Mouse (Mus musculus): ENCODE results near the gene Rnf135. TPM values are rescaled to one million over a fixed set of nuclear protein-coding genes. Genes with fewer than 3 reads are reported as not detected.
"Not testable (repeated sequence)": the region's sequence is repeated elsewhere in the genome, so short reads cannot be mapped to it uniquely, and the experiment has no call there.

Rnf135 gene
- polyA plus RNA-seq, 1 experiment = 7.6 TPM

DNA sequence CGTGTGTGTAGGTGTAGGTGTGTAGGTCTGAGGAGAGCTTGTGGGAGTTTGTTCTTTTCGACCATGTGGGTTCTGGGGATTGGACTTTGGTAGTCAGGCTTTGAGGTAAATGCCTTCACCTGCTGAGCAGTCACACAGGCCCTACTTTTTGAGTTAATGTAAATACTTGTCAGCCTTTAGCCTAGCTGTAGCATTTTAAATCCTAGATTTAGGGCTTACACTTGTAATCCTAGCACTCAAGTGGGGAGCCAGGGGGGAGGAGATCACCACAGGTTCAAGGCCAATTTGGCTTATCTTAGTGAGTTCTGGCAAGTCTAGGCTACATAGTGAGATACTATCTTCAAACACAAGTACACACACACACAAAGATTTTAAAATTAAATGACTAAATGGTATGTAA, 28.6 kb downstream of the Rnf135 start:
- peaks cover 16% of the 10 kb centered on the region for H3K4me1 ChIP-seq (ENCODE audit: control insufficient read depth, insufficient read depth, low read length)
- no peaks in the 10 kb centered on the region for H3K36me3 ChIP-seq (ENCODE audit: control insufficient read depth, insufficient read depth, low read length)
- H3K27ac ChIP-seq (ENCODE audit: insufficient read depth, low read depth, low read length) = no peak overlapping the region
- WGBS = 63% methylated on average over 2 of the region's 2 CpGs
- H3K27me3 ChIP-seq (replicated peaks; ENCODE audit: control insufficient read depth, insufficient read depth, low read length) = no peaks in the 10 kb centered on the region
- H3K4me3 ChIP-seq (ENCODE audit: insufficient read depth, low read depth, low read length) = no peak overlapping the region
- no peak for TF ChIP-seq CTCF (conservative IDR thresholded peaks at IDR 0.05; ENCODE audit: insufficient read depth, insufficient read length, low read depth, low read length)
- DNase-seq = no peak

GRCm38 (mm10) chr11:80215291-80215690, 31.6 kb downstream of the Rnf135 start:
- no peak overlapping the region for H3K4me3 ChIP-seq (ENCODE audit: insufficient read depth, low read depth, low read length)
- WGBS = 54% methylated on average over 3 of the region's 3 CpGs
- H3K27me3 ChIP-seq (replicated peaks; ENCODE audit: control insufficient read depth, insufficient read depth, low read length) = no peaks in the 10 kb centered on the region
- TF ChIP-seq CTCF (conservative IDR thresholded peaks at IDR 0.05; ENCODE audit: insufficient read depth, insufficient read length, low read depth, low read length) (no peak), POLR2A (IDR thresholded peaks at IDR 0.05; ENCODE audit: low read depth, low read length) (no peak)
- peak; percentile 58 for DNase-seq
- no peaks in the 10 kb centered on the region for H3K36me3 ChIP-seq (ENCODE audit: control insufficient read depth, insufficient read depth, low read length)
- H3K27ac ChIP-seq (ENCODE audit: insufficient read depth, low read depth, low read length) = peak overlapping the region; percentile 81
- peaks cover 21% of the 10 kb centered on the region for H3K4me1 ChIP-seq (ENCODE audit: control insufficient read depth, insufficient read depth, low read length)

- Histone ChIP-seq H3K27ac (ENCODE audit: insufficient read depth, low read depth, low read length) (no peak overlapping the region), H3K4me3 (ENCODE audit: insufficient read depth, low read depth, low read length) (no peak overlapping the region), H3K4me1 (ENCODE audit: control insufficient read depth, insufficient read depth, low read length) (peaks cover 13% of the 10 kb centered on the region; the same call in 1 of the 2 replicates), H3K27me3 (replicated peaks; ENCODE audit: control insufficient read depth, insufficient read depth, low read length) (no peaks in the 10 kb centered on the region), H3K36me3 (ENCODE audit: control insufficient read depth, insufficient read depth, low read length) (no peaks in the 10 kb centered on the region; the same call in 1 of the 2 replicates)
- TF ChIP-seq POLR2A (IDR thresholded peaks at IDR 0.05; ENCODE audit: low read depth, low read length) (no peak), CTCF (conservative IDR thresholded peaks at IDR 0.05; ENCODE audit: insufficient read depth, insufficient read length, low read depth, low read length) (no peak)
- DNase-seq = peak; percentile 10
- WGBS = 44% methylated on average over 11 of the region's 11 CpGs
These were observed 35.1 kb downstream of the Rnf135 start for GRCm38 (mm10) chr11:80218657-80219293.

GRCm38 (mm10) chr11:80230066-80230465, 46.4 kb downstream of the Rnf135 start:
- not testable (repeated sequence) for DNase-seq; H3K4me1 ChIP-seq (ENCODE audit: control insufficient read depth, insufficient read depth, low read length); H3K27ac ChIP-seq (ENCODE audit: insufficient read depth, low read depth, low read length); H3K27me3 ChIP-seq (replicated peaks; ENCODE audit: control insufficient read depth, insufficient read depth, low read length); H3K4me3 ChIP-seq (ENCODE audit: insufficient read depth, low read depth, low read length); H3K36me3 ChIP-seq (ENCODE audit: control insufficient read depth, insufficient read depth, low read length)
- WGBS = 91% methylated on average over 4 of the region's 5 CpGs

- TF ChIP-seq POLR2A (IDR thresholded peaks at IDR 0.05; ENCODE audit: low read depth, low read length) = no peak
- no peak for TF ChIP-seq CTCF (conservative IDR thresholded peaks at IDR 0.05; ENCODE audit: insufficient read depth, insufficient read length, low read depth, low read length)
- H3K36me3 ChIP-seq (ENCODE audit: control insufficient read depth, insufficient read depth, low read length) = peaks cover 7% of the 10 kb centered on the region
- no peak for DNase-seq
- no peaks in the 10 kb centered on the region for H3K4me1 ChIP-seq (ENCODE audit: control insufficient read depth, insufficient read depth, low read length)
- no peak overlapping the region for H3K4me3 ChIP-seq (ENCODE audit: insufficient read depth, low read depth, low read length)
- no peaks in the 10 kb centered on the region for H3K27me3 ChIP-seq (replicated peaks; ENCODE audit: control insufficient read depth, insufficient read depth, low read length)
- no peak overlapping the region for H3K27ac ChIP-seq (ENCODE audit: insufficient read depth, low read depth, low read length)
- WGBS = 76% methylated on average over 3 of the region's 3 CpGs
These were observed 53.6 kb downstream of the Rnf135 start for GRCm38 (mm10) chr11:80237278-80237677.

DNA sequence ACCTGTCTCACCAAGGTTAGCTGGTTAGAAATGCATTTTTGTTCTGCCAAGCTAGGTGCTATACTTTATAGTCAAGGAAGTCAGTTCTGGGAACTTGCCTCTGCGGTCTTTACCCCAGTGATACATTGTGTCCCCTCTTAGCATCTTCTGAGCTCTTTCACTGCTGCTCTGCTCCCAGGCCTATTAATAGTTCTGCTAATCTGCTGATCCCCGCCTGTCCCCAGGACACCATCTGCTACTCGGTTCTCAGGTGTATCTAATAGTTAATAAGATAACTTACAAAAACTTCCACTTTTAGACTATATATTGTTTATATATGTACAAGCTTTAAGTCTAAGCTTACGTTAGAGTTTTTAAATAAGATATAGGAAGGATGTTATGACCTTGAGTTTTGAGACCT, 54.7 kb downstream of the Rnf135 start:
- 90% methylated on average over 4 of the region's 4 CpGs for WGBS
- Histone ChIP-seq H3K27ac (ENCODE audit: insufficient read depth, low read depth, low read length) (no peak overlapping the region), H3K4me1 (ENCODE audit: control insufficient read depth, insufficient read depth, low read length) (no peaks in the 10 kb centered on the region), H3K36me3 (ENCODE audit: control insufficient read depth, insufficient read depth, low read length) (peaks cover 13% of the 10 kb centered on the region), H3K27me3 (replicated peaks; ENCODE audit: control insufficient read depth, insufficient read depth, low read length) (no peaks in the 10 kb centered on the region), H3K4me3 (ENCODE audit: insufficient read depth, low read depth, low read length) (no peak overlapping the region)
- TF ChIP-seq CTCF (conservative IDR thresholded peaks at IDR 0.05; ENCODE audit: insufficient read depth, insufficient read length, low read depth, low read length) (no peak), POLR2A (IDR thresholded peaks at IDR 0.05; ENCODE audit: low read depth, low read length) (no peak)
- no peak for DNase-seq

DNA sequence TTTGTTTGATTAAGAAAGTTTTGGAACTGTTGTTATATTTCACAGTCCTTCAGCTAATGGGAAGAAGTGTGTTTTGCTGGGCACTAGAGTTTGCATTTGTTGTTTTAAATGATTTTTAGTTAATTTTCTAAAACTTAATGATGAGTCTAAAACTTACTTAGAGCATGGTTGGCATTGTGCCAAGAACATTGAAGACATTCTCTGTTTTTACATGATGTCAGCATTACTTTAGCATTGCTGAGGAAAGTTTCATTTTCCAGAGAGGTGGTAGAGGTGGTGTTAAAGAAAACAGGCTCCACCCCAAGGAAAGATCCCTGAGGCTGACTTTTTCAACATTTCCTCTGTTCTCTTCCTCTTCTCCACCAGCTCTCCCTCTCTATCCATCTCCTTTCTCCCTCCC, 63.4 kb downstream of the Rnf135 start:
- Histone ChIP-seq H3K27ac (ENCODE audit: insufficient read depth, low read depth, low read length) (no peak overlapping the region), H3K4me1 (ENCODE audit: control insufficient read depth, insufficient read depth, low read length) (no peaks in the 10 kb centered on the region), H3K36me3 (ENCODE audit: control insufficient read depth, insufficient read depth, low read length) (peaks cover 22% of the 10 kb centered on the region), H3K4me3 (ENCODE audit: insufficient read depth, low read depth, low read length) (no peak overlapping the region), H3K27me3 (replicated peaks; ENCODE audit: control insufficient read depth, insufficient read depth, low read length) (no peaks in the 10 kb centered on the region)
- DNase-seq = peak; percentile 7
- TF ChIP-seq CTCF (conservative IDR thresholded peaks at IDR 0.05; ENCODE audit: insufficient read depth, insufficient read length, low read depth, low read length) (no peak), POLR2A (IDR thresholded peaks at IDR 0.05; ENCODE audit: low read depth, low read length) (no peak)
